Mouse (Mus musculus): Measurements from ENCODE around the gene Kansl2.

Kansl2 gene

DNA sequence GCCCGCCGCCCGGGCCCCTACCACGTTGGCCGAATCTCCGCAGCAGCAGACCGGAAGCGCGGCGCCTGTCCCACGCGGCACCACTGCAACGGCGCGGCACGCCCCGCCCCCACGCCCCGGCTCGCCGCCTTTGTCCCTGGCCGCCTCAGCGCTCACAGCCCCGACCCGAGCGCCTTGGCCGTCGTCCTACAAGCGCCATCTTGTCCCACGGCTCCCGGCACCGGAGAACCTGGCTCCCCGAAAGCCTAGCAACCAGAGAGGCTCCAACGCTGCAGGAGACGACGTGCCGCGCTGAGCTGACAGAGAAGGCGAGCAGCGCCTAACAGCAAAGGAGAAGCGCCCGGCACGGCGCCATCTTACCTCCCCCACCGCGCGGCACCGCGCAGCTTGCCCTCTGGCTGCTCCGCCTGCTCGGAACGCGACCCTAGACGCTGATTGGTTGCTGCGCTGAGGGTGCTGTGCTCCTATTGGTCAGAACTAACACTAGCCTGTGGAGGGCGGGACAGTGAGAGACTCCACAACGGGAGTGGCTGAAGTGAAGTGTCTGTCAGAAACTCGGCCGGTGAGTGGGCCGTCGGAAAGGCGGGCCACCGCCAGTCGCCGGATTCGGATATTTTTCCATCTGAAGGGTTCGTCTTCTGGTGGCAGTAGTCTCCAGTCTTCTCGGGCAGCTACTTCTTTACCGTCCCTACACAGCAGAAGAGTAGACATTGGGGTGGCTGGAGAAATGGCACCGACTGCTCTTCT lies at the start of gene Kansl2:
TSS of gene Kansl2 (minus strand) at position 384 of the 747 bp plus-strand sequence.
- in situ Hi-C loops (cut with MboI) = no loop called here

DNA sequence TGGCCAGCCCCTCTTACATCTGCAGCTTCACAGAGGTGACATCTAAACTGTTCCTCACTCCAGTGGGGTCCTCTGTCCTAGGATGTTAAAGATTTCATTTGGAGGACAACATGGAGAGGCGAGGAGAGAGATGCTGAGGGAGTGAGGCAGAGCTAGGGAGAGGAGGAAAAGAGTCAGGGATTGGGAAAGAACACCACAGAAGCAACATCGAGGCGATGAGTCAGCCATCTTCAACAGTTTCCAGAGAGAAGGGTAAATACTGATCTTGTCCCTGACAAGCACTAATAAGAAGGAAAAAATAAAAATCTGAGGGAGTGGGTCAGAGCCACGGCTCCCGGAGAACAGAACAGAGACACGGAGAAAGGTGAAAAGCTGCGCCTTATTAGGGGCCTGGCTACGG lies 48.9 kb upstream of the Kansl2 start:
- in situ Hi-C loops (cut with MboI) = no loop called here

- in situ Hi-C loops (cut with MboI) = no loop called here
Measured at GRCm38 (mm10) chr15:98582410-98582809, 48.3 kb upstream of the Kansl2 start.

DNA sequence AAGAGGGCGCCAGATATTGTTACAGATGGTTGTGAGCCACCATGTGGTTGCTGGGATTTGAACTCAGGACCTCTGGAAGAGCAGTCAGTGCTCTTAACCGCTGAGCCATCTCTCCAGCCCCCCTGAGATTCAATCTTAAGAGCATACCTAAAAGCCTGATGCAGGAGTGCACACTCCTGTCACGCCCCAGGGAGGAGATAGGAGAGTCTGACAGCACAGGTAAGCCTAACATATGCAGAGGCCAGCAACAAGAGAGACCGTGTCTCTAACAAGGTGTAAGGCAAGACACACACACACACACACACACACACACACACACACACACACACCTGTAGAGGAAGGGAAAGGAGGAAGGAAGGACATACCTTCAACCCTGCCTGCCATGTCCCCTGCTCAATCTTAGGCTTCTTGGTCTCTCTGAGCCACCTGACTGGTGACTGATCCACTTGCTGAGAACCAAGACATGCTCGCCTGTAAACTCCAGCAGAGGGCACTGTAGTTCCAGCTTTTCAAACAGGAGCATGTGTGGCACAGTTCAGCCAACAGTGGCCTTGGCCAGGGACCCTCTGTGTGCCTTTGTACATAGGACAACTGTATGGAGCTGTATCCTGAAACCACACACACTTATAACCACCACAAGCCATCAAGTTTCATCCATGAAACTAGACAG lies 45.9 kb upstream of the Kansl2 start:
- in situ Hi-C loops (cut with MboI) = no loop called here

DNA sequence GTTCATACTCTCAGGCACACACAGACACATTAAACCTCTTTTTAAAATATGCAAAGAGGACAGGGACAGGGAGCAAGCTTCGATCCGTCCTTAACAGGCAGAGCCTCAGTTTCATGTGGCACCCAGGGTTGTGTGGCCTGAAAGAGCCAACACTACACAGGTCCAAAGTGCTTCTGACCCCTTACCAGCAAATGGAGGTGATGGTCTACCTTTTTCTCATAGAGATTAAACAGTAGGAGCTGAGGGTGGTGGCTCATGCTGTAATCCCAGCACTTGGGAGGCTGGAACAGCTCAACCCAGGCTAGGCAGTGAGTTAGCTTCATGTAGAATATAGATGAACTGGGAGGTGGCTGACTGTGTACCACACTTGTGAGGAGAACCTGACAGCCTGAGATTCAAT lies 45.2 kb upstream of the Kansl2 start:
- in situ Hi-C loops (cut with MboI) = no loop called here

DNA sequence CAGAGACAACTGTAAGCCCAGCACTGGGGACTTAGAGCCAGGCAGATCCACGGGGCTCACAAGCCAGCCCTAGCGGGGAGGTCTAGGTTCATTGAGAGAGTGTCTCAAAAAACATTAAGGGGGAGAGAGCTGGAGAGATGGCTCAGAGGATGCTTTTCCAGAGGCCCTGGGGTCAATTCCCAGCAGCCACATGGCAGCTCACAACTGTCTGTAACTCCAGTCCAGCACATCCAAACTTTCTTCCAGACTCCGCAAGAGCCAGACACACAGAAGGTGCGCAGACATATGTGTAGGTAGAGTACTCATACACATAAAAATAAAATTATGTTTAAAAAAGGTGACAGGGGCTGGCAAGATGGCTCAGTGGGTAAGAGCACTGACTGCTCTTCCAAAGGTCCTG lies 39.2 kb upstream of the Kansl2 start:
- in situ Hi-C loops (cut with MboI) = no loop called here

DNA sequence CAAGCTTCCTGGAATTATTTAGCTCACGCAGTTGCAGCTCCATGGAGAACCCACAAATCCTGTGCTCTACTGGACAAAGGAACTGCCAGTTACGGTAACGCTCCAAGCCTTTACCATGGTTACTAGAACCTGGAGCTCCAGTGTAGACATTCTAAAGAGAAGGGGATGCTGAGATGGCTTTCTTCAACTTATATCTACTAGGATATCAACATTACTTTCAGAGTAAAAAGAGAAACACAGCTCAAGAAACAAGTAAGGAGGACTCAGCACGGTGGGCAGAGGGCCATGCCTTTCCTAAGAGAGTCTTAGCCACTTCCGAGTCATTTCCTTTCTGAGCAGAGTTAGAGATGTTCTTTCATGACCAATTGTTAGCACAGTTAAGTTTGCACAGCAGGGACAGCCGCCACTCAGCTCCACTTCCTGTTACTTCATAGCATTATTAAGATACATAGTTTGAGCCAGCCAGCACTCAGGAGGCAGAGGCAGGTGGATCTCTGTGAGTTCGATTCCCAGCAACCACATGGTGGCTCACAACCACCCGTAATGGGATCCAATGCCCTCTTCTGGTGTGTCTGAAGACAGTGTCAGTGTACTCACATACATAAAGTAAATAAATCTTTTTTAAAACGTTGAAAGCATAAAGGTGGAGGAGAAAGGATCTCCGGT lies 36.9 kb upstream of the Kansl2 start, which contains the start of the genes Ccnt1 and 4930415O20Rik:
TSS of gene Ccnt1 (minus strand) at position 51 of the 666 bp plus-strand sequence.
TSS of gene 4930415O20Rik (plus strand) at position 132 of the 666 bp plus-strand sequence.
- in situ Hi-C loops (cut with MboI) = no loop called here

- in situ Hi-C loops (cut with MboI) = no loop called here
Measured at GRCm38 (mm10) chr15:98569795-98570365, 35.8 kb upstream of the Kansl2 start.

GRCm38 (mm10) chr15:98569216-98569615 lies 35.2 kb upstream of the Kansl2 start:
- in situ Hi-C loops (cut with MboI) = no loop called here

DNA sequence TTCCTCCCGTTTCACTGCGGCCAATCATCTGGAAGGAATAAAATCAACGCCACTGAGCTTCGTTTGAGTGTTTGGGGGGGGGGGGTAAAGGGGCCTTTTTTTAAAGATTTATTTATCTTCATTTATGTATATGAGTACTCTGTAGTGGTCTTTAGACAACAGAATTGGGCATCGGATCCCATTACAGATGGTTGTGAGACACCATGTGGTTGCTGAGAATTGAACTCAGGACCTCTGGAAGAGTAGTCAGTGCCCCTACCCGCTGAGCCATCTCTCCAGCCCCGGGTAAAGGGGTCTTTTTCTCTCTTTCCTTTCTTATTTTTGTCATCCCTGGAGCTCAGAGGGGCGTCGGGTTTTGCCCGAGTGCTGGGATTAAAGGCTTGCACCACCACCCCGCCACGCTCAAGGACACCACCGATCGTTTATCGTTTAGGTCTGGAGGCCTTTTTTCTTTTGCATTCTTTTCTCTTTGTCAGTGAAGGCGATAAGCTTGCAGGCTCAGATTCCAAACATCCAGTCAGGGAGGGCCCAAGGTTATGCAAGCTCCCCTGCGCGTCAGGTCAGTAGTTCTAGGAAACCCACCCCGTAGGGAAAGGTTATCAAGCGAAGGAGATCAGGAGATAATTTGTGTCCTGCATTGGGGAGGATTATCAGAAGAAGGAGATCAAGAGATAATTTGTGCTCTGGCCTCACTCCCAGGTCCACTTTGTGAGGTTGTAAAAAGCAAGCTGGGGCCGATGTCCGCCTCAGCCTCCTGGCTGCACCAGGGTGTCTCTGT lies 34.4 kb upstream of the Kansl2 start:
- in situ Hi-C loops (cut with MboI) = no loop called here

GRCm38 (mm10) chr15:98567278-98568134 lies 33.4 kb upstream of the Kansl2 start:
- in situ Hi-C loops (cut with MboI) = no loop called here

GRCm38 (mm10) chr15:98566973-98567277 lies 32.9 kb upstream of the Kansl2 start:
- in situ Hi-C loops (cut with MboI) = no loop called here

GRCm38 (mm10) chr15:98557186-98557585 lies 23.1 kb upstream of the Kansl2 start:
- in situ Hi-C loops (cut with MboI) = no loop called here

GRCm38 (mm10) chr15:98555881-98556280 lies 21.8 kb upstream of the Kansl2 start:
- in situ Hi-C loops (cut with MboI) = no loop called here

GRCm38 (mm10) chr15:98552758-98553157 lies 18.7 kb upstream of the Kansl2 start:
- in situ Hi-C loops (cut with MboI) = no loop called here

DNA sequence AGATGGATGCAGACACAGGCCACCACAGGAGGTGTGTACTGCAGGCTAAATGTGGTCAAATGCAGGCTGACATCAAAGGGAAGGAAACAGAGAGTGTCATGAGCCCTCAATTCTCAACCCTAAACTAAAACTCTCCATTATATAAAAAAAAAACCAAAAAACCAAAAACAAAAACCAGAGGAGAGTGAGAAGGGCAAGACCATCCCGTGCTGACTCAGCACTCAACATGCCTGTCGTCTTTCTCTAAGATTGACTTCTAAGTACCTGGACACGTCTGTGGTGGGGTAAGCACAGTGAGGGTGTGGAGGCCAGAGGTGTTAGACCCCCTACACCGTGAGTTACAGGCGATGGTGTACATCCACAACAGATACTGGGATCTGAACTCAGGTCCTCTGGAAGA lies 12.8 kb upstream of the Kansl2 start:
- in situ Hi-C loops (cut with MboI) = no loop called here

DNA sequence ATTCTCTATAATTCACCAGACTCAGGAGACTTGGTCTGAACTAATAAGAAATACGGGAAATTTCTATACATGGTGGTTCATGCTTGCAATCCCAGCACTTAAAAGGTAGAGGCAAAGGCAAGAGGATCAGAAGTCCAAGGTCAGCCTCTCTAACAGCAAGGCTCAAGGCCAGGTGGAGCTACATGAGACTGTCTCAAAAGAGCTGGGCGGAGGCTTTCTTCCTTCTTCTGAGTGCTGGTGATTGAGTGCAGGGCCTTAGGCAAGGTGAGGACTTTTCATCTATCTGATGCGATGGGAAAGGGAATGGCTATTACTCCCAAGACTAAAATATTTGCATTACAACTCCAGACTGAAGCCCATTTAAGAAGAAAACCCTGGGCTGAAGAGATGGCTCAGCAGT lies 11.1 kb upstream of the Kansl2 start:
- in situ Hi-C loops (cut with MboI) = no loop called here

GRCm38 (mm10) chr15:98543341-98543740 lies 9.3 kb upstream of the Kansl2 start:
- in situ Hi-C loops (cut with MboI) = no loop called here

- in situ Hi-C loops (cut with MboI) = no loop called here
Measured at GRCm38 (mm10) chr15:98541064-98541463, 7.0 kb upstream of the Kansl2 start.

DNA sequence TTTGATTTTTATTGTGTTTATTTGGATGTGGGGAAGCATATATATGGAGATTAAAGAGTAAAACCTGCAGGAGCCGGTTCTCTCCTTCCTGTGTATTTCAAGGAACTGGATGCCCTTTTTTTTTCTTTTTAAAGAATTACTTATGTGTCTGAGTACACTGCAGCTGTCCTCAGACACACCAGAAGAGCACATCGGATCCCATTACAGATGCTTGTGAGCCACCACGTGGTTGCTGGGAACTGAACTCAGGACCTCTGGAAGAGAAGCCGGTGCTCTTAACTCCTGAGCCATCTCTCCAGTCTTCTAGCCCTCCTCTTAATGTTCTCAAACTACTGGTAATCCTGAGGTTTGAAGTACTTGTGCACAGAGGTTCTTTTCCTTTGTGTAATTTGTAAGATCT lies 3.9 kb upstream of the Kansl2 start:
- in situ Hi-C loops (cut with MboI) = no loop called here

All from mature B cell (primary cell).